In genomic region chr2:164804533-164805331, GRCm38 (mm10) we compare ENCODE assay signal across 8 mouse cellular contexts. TPM values are rescaled to one million over a fixed set of nuclear protein-coding genes. Genes with fewer than 3 reads are reported as not detected.
DNase-seq lines count a peak whose midpoint lies in the region; ATAC-seq and TF ChIP-seq lines count a peak whose summit lies in the region.

TSS of gene Acot8 (minus strand) at chr2:164804882.
TSS of gene Zswim3 (plus strand) at chr2:164805098.

- H3K9me3 ChIP-seq in embryonic facial prominence, embryonic 15.5 days (replicated peaks): no peaks in the 10 kb centered on the region
- H3K9me3 ChIP-seq in kidney, embryonic 14.5 days (ENCODE audit: control insufficient read depth, low read length): no peaks in the 10 kb centered on the region
- no peaks in the 10 kb centered on the region for H3K9me3 ChIP-seq in limb, embryonic 15.5 days

- no peaks in the 10 kb centered on the region for H3K27me3 ChIP-seq in embryonic facial prominence, embryonic 15.5 days
- no peaks in the 10 kb centered on the region for H3K27me3 ChIP-seq in kidney, embryonic 14.5 days (ENCODE audit: control insufficient read depth, insufficient read depth, low read length)
- H3K27me3 ChIP-seq in limb, embryonic 15.5 days: no peaks in the 10 kb centered on the region

- under 1% methylated on average over 47 of the region's 47 CpGs for WGBS in bone marrow, adult 2 months
- WGBS in embryonic facial prominence, embryonic 15.5 days: under 1% methylated on average over 47 of the region's 47 CpGs
- WGBS in kidney, embryonic 14.5 days: under 1% methylated on average over 47 of the region's 47 CpGs
- under 1% methylated on average over 47 of the region's 47 CpGs for WGBS in limb, embryonic 15.5 days

- ATAC-seq in embryonic facial prominence, embryonic 15.5 days (ENCODE audit: insufficient number of reproducible peaks, low FRiP score, low TSS enrichment, low read depth): peak; percentile 97
- peak; percentile 97 for ATAC-seq in kidney, embryonic 14.5 days (ENCODE audit: low FRiP score, low TSS enrichment)
- ATAC-seq in limb, embryonic 15.5 days (ENCODE audit: insufficient number of reproducible peaks, low FRiP score, low TSS enrichment, low read depth): peak; percentile 94

- H3K27ac ChIP-seq in bone marrow, adult 2 months (ENCODE audit: control insufficient read depth, insufficient read depth, low read depth, low read length, poor library complexity): peak within 1 kb of the TSS; percentile 96
- H3K27ac ChIP-seq in embryonic facial prominence, embryonic 15.5 days (replicated peaks): peak within 1 kb of the TSS; percentile 89
- H3K27ac ChIP-seq in kidney, embryonic 14.5 days (ENCODE audit: low read depth, low read length): peak within 1 kb of the TSS; percentile 59; the same call in 1 of the 2 replicates
- peak within 1 kb of the TSS; percentile 82 for H3K27ac ChIP-seq in limb, embryonic 15.5 days

- peaks cover 34% of the 10 kb centered on the region for H3K36me3 ChIP-seq in embryonic facial prominence, embryonic 15.5 days
- H3K36me3 ChIP-seq in kidney, embryonic 14.5 days (ENCODE audit: control insufficient read depth, insufficient read depth, low read length): peaks cover 22% of the 10 kb centered on the region
- peaks cover 28% of the 10 kb centered on the region for H3K36me3 ChIP-seq in limb, embryonic 15.5 days

- H3K4me3 ChIP-seq in bone marrow, adult 2 months (replicated peaks; ENCODE audit: control insufficient read depth, low read depth, low read length): peak within 1 kb of the TSS; percentile 91
- H3K4me3 ChIP-seq in embryonic facial prominence, embryonic 15.5 days (replicated peaks): peak within 1 kb of the TSS; percentile 92
- peak within 1 kb of the TSS; percentile 69 for H3K4me3 ChIP-seq in kidney, embryonic 14.5 days (ENCODE audit: low read length)
- peak within 1 kb of the TSS; percentile 87 for H3K4me3 ChIP-seq in limb, embryonic 15.5 days

- peak within 1 kb of the TSS; percentile 82 for H3K4me2 ChIP-seq in embryonic facial prominence, embryonic 15.5 days (replicated peaks)
- peak within 1 kb of the TSS; percentile 59 for H3K4me2 ChIP-seq in kidney, embryonic 14.5 days (replicated peaks; ENCODE audit: low read depth, low read length)
- H3K4me2 ChIP-seq in limb, embryonic 15.5 days: peak within 1 kb of the TSS; percentile 88

- peak within 1 kb of the TSS; percentile 83 for H3K9ac ChIP-seq in embryonic facial prominence, embryonic 15.5 days
- peak within 1 kb of the TSS; percentile 77 for H3K9ac ChIP-seq in kidney, embryonic 14.5 days (ENCODE audit: low read depth, low read length)
- peak within 1 kb of the TSS; percentile 79 for H3K9ac ChIP-seq in limb, embryonic 15.5 days

- peak; percentile 94 for TF ChIP-seq POLR2A in bone marrow, adult 2 months (IDR thresholded peaks at IDR 0.05; ENCODE audit: borderline replicate concordance, control insufficient read depth, low read depth, low read length)

- TF ChIP-seq CTCF in bone marrow, adult 2 months (IDR thresholded peaks at IDR 0.05; ENCODE audit: control insufficient read depth, insufficient read depth, low read length): no peak; the same call in 1 of the 2 replicates

- H3K4me1 ChIP-seq in bone marrow, adult 2 months (ENCODE audit: control insufficient read depth, insufficient read depth, low read length): peaks cover 3% of the 10 kb centered on the region; the same call in 1 of the 2 replicates
- peaks cover 30% of the 10 kb centered on the region for H3K4me1 ChIP-seq in embryonic facial prominence, embryonic 15.5 days
- H3K4me1 ChIP-seq in kidney, embryonic 14.5 days (ENCODE audit: control insufficient read depth, insufficient read depth, low read length): peaks cover 6% of the 10 kb centered on the region; the same call in 1 of the 2 replicates
- H3K4me1 ChIP-seq in limb, embryonic 15.5 days: peaks cover 20% of the 10 kb centered on the region

- peak; percentile 100 for DNase-seq in 416B (ENCODE audit: low read depth)
- peak; percentile 99 for DNase-seq in heart, adult 9 months (ENCODE audit: low spot score in 2 of 2)
- DNase-seq in monocyte, adult 2 months (ENCODE audit: low read depth in 1 of 2, low spot score in 2 of 2): peak; percentile 96 to 97
- peak; percentile 97 to 99 for DNase-seq in spleen, postnatal 36 days (ENCODE audit: low spot score in 2 of 2)

RNA-seq across cellular contexts. Expression of gene Acot8, which starts in this region (rescaled TPM):
- 16.5 and 36.5 TPM in 2 replicates for polyA plus RNA-seq in bone marrow, adult 2 months (2011; ENCODE audit: insufficient read depth, insufficient read length, low replicate concordance, missing spikeins)
- 20.7 and 20.9 TPM in 2 replicates for polyA plus RNA-seq in embryonic facial prominence, embryonic 15.5 days (2015; fragmentation: Nextera tagmentation; extraction: Ambion mirVana)
- polyA plus RNA-seq in kidney, embryonic 14.5 days (2014; fragmentation: Nextera tagmentation; extraction: Ambion mirVana): 13.7 and 17.0 TPM in 2 replicates
- polyA plus RNA-seq in limb, embryonic 15.5 days (2015; fragmentation: Nextera tagmentation; extraction: Ambion mirVana): 16.8 and 20.7 TPM in 2 replicates

RNA-seq across cellular contexts. Expression of gene Zswim3, which starts in this region (rescaled TPM):
- polyA plus RNA-seq in bone marrow, adult 2 months (2011; ENCODE audit: insufficient read depth, insufficient read length, low replicate concordance, missing spikeins): 3.4 and 4.4 TPM in 2 replicates
- 7.3 and 7.6 TPM in 2 replicates for polyA plus RNA-seq in embryonic facial prominence, embryonic 15.5 days (2015; fragmentation: Nextera tagmentation; extraction: Ambion mirVana)
- polyA plus RNA-seq in kidney, embryonic 14.5 days (2014; fragmentation: Nextera tagmentation; extraction: Ambion mirVana): 7.3 and 9.0 TPM in 2 replicates
- polyA plus RNA-seq in limb, embryonic 15.5 days (2015; fragmentation: Nextera tagmentation; extraction: Ambion mirVana): 7.5 and 7.9 TPM in 2 replicates

Comparison
In these comparisons a context has a peak if more than half of its experiments do, and no peak if none do; other contexts are left out.
1. Peak in every context shown above with its lines: DNase-seq, ATAC-seq, H3K4me3 ChIP-seq and H3K27ac ChIP-seq.